Mouse (Mus musculus): ENCODE measurements around the gene Nit1.

GRCm38 (mm10) chr1:171328839-171329432 lies 16.5 kb downstream of the Nit1 start, which contains the start of gene Dedd:
- TF ChIP-seq CTCF (IDR thresholded peaks at IDR 0.05; ENCODE audit: low read depth) (0 out of 2 replicates have a peak, but pooled peaks have one; percentile 13), EP300 (IDR thresholded peaks at IDR 0.05; ENCODE audit: low read depth) (no peak)

All from heart, postnatal 0 days (tissue).